Mouse (Mus musculus) thymus, postnatal 25 days (tissue): ENCODE measurements at regions not wholly inside any gene's neighbourhood (a gene's known extent, or its start where the extent isn't known, plus 50 kb on each side); places are given as distances from the start of the nearest gene placed in this dataset.

Experiments used
- DNase-seq: peaks from one replicate; pipeline ENCODE4 v3.0.0; 2022

DNA sequence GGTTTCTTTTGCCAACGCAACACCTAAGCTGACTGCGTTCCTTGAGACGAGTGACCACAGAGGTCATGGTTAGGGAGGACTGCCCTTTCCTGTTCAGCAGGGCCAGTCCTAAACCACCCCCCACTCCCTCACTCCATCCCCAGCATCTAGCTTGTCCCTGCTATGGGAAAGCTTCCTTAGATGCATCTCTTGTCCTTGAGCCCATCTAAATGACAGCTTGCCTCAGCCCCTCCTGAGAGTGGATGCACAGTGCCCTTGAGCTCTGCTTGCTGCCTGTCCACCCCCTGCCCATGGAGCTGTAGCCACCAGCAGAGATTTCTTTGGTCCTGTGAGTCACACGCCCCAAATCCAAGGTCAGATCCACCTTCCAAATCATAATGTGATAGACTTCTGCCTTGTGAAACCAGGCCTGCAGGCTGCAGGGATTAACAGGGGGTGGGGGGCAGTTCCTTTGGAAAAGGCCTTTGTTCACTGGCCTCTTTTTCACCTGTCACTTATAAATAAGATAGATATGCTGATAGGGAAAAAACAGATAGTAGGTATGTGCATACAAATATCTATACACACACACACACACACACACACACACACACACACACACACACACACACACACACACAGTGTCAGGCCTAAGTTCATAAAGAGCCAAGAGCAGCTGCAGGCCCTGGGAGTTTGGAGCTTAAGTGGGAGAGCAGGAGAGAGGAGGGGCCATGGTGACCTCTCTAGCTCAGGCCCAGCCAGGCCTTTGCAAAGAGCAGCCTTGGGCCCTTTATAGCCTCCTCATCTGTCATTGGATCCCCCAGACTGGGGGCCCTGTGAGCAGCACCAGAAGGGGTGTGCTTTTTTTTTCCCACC is 56.4 kb upstream of the Adra2c start:
- DNase-seq, result no peak

- DNase-seq, result no peak
Observed at GRCm38 (mm10) chr5:35216271-35216670, 61.8 kb upstream of the Adra2c start.

GRCm38 (mm10) chr5:35215480-35216195 is 62.5 kb upstream of the Adra2c start:
- DNase-seq, result no peak

- no peak for DNase-seq
Observed at GRCm38 (mm10) chr5:35215007-35215406, 63.1 kb upstream of the Adra2c start.

DNA sequence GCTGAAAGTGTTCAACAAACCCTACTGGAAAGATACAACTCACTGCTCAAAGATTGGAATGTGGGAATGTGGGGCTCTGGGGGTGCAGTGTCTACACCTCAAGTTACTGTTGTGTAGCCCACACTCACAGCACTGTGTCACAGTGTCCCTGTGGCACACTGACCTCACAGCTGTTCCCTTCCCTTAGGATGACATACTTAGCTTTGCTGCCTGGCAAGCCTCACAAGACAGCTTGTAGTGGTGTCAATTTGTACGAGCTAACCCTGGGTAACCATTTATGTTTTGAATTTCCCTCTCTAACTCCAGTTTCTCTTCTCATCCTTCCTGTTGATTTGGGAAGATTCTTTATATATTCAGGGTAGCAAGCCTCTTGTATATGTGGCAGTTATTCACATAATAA is 68.8 kb upstream of the Adra2c start:
- no peak for DNase-seq

DNA sequence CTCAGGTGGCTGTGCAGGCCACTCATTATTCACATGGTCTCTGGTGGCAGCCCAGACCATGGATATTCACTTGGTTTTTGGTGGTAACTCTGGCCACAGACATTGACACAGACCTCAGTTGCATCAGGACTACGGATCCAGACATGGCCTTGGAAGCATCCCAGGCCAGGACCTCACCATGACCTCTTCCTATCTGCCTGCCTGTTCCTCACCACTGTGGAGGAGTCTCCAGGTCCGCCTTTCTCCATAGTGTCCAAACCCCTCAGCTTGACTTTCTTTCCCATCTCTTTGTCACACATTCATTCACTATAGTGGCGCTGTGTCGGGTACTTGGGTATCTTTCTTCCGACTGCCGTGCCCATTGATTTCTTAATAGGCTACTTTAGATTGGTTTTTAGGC is 74.1 kb upstream of the Adra2c start:
- DNase-seq, result no peak

GRCm38 (mm10) chr5:35198468-35198867 is 79.7 kb upstream of the Adra2c start:
- DNase-seq, result no peak

DNA sequence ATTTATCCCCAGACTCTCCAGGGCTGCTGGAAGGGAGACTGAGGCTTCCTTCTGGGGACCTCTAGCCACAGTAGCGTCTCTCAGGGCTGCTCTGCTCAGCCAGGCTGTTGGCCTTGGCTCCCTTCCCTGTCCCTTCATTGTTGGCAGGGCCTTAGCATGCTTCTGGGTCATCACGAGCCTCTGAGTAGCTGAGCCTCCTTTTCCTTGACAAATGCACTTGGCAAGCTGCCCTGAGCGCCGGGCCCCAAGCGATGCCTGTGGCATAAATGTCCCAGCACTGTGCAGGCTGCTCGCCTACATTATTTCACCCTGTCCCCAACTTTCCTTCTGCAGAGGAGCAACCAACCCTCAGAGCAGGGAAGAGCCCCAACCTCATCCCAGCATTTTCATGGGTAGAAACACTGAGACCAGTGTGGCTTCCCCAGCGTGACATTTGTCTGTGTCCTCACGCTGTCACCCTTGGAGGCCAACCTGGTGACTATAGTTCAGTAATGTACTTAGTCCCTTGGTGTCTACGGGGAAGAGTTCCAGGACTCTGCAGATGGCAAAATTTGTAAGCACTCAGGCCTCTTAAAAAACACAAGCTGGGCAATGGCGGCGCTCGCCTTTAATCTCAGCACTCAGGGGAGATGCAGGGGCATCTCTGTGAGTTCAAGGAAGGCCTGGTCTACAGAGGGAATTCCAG is 83.7 kb upstream of the Lrpap1 start:
- no peak for DNase-seq

- no peak for DNase-seq
Observed at GRCm38 (mm10) chr5:35185826-35186225, 80.3 kb upstream of the Lrpap1 start.

- no peak for DNase-seq
Observed at GRCm38 (mm10) chr5:35185289-35185688, 79.7 kb upstream of the Lrpap1 start.

DNA sequence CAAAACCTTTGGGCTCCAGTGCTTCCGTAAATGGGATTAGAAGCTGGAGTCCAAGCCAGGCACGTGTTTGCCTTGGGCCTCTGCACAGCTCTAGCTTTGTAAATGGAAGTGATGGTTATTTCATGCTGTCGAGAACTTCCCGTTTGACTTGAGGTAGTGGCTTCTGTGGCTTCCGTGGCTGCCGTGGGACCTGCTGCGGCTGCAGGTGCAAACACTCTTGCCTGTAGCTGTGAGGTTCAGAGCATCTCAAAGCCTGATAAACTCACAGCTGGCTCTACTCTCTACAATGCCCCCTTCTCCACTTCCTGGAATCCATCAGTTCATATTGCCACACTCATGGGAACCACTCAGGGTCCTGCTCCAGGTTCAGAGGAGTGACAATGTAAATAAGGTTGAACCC is 77.9 kb upstream of the Lrpap1 start:
- peak; percentile 64 for DNase-seq

DNA sequence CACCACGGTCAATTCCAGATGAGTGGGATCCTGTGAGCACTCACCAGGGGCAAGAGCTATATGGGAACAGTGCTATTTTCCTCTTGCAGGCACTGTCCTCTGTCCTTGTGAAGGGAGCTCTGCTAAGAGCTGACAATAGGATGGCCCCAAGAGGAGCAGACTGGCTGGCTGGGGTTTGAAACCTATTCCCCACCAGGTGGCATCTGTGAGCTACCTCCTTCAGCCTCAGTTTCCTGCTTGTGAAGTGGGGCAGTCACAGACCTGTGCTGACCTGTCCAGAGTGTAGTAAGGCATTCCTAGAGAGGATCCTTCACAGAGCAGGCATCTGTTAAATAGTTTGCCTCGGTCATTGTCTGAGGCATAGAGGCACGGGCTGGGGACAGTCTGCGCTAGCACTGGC is 71.8 kb upstream of the Lrpap1 start:
- DNase-seq, result peak; percentile 19

DNA sequence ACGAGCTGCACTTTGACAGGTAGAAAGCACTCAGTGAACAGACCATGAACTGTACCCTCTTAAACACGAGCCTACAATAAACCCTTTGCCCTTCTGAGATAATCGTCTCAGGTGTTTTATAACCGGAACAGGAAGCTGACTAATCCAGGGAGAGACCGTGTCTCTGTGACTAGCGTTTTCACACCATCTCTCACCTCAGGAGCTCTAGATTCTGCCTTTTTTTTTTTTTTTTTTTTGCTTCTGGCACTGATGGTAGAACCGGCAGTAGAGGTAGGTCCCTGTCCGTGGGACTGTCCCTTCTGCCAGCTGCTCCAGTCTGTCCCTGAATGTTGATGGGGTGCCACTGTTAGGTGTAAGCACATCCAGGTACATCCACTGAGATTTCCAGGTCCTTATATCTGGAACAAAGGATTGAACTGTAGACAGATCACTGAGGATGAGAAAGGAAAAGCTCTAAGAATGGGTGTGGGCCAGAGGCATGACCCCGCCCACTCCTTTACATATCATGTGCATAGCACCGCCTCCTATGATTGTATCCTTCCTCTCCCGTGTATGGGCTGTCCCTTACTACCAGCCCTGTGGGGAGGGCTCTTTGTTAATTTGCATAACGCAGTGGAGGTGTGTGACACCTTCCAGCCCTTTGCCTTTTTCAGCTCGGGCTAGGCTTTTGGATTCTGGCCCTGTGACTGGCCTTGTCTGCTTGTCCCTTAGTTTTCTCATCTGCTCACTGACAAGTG is 70.7 kb upstream of the Lrpap1 start:
- DNase-seq, result no peak

GRCm38 (mm10) chr5:35174318-35174717 is 68.8 kb upstream of the Lrpap1 start:
- DNase-seq, result no peak

DNA sequence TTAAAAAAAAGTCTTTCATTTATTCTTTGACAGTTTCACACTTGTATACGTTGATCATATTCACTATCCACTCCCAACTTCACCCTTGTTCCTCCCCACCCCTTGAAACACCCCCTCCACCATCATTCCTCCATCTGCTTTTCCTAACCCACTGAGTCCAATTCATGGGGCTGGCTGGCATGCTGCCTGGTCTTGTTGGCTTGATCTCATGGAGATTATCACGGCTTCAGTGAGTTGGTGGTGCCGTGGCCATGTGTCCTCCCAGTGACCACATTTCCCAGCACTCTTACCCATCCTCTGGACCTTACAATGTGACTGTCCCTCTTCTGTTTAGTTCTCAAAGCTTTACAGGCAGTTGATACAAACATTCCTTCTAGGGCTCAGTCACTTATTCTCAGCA is 65.8 kb upstream of the Lrpap1 start:
- no peak for DNase-seq

GRCm38 (mm10) chr5:35170369-35171130 is 65.0 kb upstream of the Lrpap1 start:
- no peak for DNase-seq

- DNase-seq, result no peak
Observed at GRCm38 (mm10) chr5:35169614-35170293, 64.2 kb upstream of the Lrpap1 start.

- no peak for DNase-seq
Observed at GRCm38 (mm10) chr5:35168853-35169252, 63.3 kb upstream of the Lrpap1 start.

DNA sequence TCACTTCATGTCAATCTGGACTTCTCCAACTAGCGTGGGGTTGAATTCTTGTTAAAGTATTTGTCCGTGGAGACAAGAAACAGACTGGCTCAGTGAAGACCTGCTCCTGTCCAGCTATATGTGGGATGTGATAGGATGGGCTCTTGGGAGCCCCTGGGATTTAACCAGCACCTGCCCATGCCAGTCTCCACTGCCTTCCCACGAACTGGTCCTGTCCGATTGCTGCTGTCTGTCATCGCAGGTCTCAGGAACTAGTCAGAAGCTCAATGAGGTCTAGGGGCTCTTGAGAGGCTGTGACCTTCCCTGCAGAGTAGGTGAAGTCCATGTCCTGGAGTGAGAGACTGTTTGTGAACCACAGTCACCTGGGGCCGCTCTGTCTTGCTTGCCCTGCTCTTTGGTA is 62.8 kb upstream of the Lrpap1 start:
- DNase-seq, result no peak

DNA sequence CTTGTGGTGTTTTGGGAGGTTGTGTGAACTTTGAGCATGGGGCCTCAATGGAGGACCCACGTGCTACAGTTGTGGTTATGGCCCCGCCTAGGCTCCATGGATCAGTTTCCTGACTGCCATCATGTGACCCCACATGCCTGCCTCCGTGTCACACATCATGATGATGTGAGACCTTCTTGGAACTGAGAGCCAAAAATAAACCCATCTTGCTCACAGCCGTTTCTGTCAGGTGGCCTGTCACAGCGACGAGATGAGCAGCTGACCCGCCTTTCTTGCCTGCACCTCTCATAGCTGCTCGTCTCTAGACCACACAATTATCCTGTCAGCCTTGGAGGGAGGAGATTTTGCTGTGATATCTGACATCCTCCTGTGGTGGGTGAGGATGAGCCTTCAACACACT is 60.4 kb upstream of the Lrpap1 start:
- DNase-seq, result peak; percentile 36

DNA sequence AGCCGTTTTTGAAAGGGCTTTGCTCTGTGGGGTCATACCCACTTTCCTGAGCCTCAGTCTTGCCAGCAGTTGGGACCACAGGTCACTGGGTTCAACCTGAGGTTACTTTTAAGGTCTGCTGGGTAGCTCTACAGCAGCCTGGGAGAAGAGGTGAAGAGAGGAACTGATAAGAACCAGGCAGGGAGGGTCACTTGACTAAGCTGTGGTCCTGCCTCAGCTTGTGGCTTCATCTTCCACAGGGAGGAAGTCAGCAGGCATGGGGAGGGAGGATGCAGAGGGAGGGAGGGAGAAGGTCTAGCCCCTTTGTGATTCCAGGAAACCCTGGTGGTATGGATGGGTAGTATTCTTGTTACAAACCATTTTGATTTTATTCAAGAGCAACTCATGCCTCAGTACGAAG is 59.9 kb upstream of the Lrpap1 start:
- no peak for DNase-seq

DNA sequence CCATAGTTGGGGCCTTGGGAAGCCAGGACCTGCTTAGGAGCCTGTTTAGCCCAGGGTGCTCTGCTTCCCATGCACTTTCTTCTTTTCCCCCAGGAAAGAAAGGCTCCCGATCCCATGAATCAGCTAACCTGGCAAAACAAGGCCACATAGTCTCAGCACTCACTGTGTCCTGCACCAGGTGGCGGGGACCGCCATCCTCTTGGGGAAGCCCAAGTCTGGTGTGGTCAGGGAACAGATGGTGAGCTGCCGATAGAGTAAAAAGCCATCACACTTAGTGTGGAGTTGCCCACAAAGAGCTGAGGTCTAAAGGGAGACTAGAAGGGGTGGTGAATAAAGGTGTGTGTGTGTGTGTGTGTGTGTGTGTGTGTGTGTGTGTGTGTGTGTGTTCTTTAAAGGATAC is 57.0 kb upstream of the Lrpap1 start:
- no peak for DNase-seq
